Mouse (Mus musculus) adipocyte (in vitro differentiated cells): Measurements from ENCODE around the gene Bco1.

Source experiments
- DNase-seq: peaks from one replicate; pipeline ENCODE4 v3.0.0-alpha.2; 2016; ENCODE audit warnings: low spot score

The Bco1 gene

DNA sequence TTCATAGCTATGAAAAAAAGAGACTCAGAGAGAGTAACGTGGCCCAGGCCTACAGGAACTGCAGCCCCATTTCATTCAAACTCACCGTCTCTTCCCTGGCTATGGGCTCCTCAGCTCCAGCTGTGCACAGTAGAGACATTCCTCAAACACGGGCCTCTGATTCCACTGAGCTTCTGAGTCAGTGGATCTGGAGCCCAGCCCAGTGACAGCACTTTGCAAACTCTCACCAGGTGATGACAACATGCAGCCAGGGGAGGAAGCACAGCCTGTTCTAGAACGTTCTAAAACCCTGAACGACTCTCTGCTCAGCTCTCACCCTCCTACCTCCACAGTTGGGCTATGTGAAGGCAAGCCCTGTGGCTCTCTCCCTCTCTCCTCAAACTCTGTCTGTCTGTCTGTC, 1.6 kb upstream of the Bco1 start:
- DNase-seq: peak; percentile 66

DNA sequence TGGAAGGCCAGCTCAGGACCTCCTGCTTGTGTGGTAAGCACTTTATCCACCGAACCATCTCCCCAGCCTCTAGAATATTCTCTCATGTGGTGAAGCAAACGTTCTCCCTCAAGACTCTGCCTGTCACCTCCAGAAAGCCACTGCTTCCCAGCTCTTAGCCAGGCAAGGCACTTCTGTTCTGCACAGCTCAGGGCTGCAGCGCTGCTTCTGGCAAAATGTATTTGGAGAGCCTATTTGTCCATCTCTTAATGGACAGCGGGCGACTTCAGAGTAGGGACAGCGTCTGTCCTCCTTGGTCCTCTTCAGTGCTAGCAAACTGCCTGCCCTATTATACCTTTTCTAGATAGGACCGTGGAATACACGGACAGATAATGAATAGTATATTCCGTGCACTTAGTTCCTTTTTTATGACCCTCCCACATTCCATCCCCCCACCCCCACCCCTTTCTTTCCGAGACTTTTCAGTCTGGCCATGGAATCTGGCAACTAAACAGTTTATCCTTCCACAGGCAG, 1.5 kb downstream of the Bco1 start:
- DNase-seq: no peak

DNA sequence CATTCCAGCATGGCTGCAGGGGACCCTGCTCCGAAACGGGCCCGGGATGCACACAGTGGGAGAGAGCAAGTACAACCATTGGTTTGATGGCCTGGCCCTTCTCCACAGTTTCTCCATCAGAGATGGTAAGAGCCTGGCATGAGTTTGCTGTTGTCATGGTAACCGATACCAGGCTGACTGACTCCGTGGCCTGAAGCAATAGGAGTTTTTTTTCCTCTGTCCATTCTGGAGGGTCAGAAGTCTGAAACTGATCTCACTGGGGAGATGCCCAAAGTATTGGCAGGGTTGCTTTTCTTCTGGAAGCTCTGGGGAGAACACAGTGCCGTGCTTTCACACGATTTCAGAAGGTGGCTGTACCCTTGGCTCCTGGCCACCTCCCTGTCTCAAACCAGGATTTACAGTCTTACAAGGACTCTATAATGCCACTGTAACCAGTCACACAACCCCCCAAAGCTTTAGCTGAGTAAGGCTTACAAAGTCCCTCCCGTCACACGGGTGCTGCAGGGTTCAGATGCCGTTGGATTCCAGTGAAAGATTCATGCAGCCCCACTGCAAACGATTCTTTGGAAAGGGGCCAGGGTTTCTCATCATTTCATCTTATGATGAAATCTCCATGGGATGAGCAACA, 2.0 kb downstream of the Bco1 start:
- DNase-seq: peak; percentile 87

DNA sequence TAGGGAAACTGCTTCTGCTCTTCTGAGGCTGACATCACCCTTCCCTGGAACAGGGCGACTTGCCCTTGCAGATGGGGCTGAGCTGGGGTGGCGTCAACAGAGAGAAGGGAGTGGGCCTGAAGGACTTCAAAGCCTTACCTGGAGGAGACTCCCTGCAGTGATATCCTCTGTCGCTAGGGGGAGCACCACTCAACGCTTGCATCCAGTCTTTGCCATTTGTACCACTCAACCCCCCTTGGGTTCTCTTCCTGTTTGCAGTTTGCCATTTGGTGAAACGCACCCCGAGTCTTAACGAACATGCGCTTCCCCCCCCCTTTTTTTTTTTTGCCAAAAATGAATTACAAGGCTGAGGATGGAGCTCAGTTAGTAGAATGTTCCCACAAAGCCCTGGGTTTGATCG, 11.9 kb downstream of the Bco1 start:
- peak; percentile 73 for DNase-seq

DNA sequence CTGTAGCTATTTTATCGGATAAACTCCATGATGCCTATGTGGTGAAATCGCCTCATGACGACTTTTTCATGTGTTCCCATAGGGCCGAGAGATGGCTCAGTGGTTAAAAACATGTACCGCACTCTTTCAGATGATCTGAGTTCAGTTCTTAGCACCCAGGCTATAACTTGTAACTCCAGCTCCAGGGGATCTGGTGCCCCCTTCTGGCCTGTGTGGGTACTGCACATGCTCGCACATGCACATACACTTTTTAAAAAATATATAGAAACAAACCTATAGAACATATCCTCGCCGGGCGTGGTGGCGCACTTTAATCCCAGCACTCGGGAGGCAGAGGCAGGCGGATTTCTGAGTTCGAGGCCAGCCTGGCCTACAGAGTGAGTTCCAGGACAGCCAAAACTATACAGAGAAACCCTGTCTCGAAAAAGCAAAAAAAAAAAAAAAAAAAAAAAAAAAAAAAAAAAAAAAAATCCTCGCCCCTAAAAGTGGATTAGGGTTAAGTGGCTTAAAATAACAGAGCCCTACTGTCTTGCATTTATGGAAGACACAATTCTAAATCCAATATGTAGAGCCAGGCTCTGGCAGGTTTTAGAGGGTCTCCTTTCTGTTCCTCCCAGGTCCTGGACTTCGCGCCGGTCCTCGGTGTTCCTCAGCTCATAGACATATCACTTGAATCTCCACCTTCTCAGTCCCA, 13.5 kb downstream of the Bco1 start:
- DNase-seq: no peak

DNA sequence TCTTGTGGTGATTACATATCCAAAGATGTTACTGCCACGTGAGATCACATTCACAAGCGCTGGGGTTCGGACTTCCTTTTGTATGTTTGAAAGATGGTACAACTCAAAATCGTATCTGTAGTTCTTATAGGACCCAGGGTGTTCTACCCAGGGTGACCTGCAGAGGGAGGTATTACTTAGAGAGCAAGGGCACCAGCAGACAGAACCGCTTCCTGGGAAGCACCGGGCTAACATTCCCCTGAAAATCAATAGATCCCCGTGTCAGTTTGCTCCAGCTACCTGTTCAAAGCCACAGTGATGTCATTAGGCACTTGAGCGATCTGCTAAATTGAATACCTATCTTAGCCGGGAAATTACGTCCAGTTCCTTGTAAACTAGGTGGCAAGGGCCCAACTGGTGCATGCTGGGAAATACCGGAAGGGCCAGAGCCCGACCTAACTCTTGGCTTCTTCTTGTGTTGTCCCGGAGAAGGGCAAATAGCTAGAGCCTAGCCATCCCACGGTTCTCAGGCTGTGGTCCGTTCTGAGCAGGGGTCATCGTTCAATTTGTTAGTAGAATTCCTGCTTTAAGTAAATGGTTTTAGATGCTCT, 14.2 kb downstream of the Bco1 start:
- DNase-seq: peak; percentile 62

DNA sequence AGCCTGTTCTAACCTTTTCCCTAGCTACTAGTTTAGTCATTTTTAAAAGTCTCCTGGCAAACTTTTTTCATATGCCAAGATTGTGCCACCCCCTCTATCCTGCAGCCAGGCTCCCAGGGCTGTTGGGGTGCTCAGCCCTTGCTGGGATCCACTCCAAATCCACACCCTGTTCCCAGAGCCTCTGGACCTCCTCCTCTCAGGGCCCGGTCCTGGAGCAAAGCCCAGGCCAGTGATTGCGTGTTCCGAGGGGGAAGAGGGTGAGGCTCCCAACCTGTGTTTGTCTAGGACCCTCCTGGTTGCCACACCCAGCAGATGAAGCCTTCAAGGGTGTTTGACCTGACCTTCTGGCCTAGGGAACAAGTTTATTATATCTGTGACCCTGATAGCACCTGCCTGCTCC, 16.0 kb downstream of the Bco1 start:
- peak; percentile 54 for DNase-seq

DNA sequence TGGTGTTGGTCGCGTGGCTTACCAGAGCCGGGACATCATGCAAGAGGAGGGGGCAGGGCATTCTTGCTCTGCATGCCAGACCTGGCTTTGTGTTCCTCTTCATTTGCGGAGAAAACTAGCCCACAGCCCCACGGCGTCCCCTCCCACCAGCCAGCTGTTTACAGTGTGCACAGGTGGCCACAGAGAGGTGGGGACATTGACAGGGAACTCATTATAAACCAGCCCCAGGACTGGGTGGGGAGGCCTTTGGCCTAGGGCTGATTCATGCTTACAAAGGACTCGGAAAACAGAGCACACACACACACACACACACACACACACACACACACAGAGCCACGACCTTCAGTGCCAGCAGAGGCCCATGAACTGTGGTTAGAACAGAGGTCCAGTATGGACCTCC, 16.6 kb downstream of the Bco1 start:
- DNase-seq: peak; percentile 25

DNA sequence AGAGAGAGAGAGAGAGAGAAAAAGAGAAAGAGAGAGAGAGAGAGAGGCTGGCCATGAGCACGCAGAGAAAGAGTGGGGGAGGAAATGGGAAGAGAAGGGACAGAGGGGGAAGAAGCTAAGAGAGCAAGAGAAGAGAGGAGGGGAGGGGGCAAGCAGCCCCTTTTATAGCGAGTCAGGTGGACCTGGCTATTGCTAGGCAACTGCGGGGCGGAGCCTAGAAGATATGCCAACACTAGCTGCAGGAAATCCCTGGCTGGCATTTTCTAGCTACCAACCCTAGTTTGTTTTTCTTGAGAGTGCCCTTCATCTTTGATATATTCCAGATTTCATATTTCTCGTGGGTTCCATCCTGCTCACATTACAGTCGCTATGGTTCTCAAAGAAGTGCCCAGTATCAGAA, 19.4 kb downstream of the Bco1 start:
- DNase-seq: no peak

DNA sequence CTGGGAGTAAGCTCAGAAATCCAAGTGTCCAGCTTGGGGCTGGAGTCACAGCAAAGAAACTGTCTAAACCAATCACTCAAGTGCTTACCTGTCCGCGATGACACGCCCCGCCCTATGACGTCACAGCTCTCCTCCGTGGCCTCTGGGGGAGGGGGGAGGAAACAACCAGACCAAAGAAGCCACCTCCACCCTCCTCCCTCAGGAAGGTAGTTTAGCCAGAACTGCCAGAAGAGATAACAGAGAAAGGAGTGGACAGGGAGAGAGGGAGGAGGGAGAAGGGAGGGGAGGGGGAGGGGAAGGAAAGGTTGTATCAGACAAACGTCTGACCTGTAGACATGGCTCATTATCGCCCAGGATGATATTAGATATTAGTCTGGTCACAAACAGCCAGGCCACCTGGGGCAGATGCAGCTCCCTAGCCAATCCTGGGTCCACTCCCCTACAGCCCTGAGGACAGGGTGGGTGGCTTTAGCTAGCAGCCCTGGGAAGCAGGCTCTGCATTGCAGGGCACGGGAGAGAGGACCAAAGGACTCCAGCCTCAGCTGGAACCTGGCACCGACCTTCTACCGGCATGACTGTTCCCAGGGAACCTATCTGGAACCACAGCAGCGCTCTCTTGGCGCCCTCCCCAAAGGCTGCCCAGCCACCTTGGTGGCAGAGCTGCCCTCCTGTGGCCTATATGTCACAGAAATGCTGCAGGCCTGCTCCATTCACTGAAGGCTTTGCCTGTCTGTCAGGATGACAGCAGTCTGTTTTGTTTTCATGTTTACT, 20.2 kb downstream of the Bco1 start:
- DNase-seq: peak; percentile 36

DNA sequence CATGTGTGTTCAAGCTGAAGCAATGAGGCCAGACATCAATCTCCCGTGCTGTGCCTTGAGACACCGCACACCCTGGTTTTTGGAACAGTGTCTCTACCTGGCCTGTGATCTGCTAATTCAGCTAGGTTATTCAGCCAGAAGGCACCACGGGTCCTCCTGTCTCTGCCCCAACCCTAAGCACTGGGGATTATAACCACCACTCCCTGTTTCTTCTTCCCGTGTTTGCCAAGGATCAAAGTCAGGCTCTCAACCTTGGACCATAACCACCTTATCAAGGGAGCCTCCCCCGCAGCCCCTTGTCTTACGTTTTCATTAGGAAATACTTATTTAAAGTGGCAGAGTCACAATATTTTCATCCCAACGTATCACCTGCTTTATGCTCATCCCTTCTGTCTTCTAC, 20.9 kb downstream of the Bco1 start:
- no peak for DNase-seq

DNA sequence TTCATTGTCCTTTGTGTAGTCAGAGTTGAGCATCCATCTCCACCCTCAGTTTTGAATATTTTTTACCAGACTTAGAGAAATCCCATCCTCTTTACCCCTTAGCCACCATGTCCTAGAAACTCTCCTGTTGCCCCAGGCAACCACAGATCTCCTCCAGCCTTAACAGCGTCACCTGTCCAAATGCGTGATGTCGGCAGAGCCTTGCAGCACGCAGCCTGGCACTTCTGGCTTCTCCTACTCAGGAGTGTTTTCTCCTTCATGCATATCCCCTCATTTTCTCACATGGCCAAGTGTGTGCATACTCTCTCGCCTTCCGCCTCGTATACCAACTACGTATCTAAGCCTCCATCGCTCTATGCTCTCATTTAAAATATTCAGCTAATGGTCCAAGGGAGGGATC, 22.8 kb downstream of the Bco1 start:
- no peak for DNase-seq

DNA sequence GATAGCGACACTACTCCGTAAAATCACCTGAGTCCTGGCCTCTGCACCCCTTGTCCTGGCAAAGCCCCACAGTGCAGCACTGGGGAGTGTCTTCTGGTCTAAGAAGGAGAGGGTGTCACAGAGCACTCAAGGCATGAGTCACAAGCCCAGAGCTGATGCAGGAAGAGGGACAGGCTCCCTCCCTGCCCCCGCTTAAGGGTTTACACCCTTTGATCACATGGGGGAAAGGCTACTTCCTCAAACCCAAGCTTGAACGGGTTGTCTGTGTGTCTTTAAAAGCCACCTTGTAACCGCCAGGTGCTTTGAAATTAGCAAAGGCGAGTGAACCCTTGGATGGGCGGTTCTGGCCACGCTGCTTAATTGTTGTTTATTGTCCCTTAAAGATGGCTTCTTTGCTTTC, 25.6 kb downstream of the Bco1 start:
- DNase-seq: no peak

DNA sequence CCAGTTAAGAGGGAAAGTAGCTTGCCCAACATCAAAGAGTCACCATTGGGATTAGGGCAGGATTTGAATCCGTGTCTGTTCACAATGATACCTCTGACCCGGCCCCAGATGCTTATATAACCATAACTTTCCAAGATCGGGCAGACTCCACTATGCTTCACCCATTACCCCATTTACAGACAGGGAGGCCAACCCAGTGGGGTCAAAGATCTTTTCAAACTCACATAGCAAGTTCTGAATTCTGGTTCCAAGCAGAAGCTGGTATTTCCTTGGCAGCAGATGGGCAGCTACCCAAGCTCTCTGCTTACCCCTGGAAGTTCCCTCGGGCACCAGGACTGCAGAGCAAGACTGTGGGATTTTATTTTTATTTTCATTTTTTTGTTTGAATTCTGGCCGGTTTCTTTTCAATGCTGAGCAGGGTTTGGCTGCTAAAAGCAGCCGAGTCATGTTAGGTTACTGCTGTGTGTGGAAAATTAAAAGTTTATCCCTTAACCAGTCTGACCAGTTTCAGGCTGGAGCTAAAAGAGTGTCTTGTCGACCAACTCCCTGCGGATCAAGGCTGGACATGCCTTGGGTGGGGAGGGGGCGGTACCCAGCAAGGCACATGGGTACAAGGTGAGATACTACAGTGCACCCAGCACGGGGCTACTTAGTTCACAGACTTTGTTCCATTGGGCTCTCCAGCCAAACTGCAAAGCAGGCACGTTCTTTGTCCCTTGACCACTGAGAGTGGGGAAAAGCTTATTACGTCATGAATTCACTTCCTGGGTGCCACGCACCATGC, 28.4 kb downstream of the Bco1 start:
- peak; percentile 90 for DNase-seq

DNA sequence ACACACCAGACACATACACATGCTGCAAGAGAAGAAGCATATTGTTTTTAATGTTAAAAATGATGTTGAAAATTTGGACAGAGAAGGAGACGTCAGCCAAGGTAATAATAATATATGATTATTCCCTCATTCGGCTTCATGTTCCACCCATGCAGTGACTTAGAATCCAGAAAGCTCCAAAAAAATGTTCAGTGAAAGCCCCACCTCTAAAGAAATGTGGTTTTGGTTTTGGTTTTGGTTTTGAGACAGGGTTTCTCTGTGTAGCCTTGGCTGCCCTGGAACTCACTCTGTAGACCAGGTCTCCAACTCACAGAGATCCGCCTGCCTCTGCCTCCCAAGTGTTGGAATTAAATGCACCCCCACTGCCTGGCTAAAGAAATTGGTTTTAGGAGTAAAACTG, 30.2 kb downstream of the Bco1 start:
- no peak for DNase-seq

DNA sequence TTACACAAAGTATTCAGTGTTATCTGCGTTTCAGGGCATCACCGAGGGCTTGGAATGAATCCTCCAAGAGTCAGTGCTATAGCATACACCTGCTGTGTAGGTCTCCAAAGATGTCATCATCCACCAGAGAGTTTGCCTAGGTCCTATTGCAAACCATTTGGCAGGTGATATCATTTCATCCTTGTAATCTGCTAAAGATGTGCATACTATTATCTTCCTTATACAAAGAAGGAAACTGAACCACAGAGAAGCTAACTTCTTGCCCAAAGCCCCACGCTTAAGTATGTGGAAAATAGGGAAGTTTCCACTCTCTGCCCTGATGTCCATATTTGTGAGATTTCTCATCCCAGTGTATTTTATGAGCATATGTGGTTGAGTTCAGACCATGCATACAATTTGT, 30.8 kb downstream of the Bco1 start:
- no peak for DNase-seq

DNA sequence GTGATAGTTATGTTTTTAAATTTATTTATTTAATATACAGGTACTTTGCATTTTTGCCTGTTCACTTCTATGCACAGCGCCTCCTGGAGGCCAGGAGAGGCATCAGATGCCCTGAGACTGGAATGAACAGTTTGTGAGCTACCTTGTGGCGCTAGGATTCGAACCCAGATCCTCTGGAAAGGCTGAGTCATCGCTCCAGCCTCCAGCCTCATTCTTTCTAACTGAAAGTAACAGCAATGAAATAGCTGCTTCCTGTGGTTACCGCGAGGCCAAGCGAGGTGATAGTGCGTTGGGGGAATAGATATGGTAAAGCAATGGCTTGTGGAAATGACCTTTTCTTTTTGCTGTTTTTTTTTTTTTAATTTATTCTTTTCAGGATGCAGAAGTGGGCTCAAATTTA, 31.4 kb downstream of the Bco1 start:
- no peak for DNase-seq

DNA sequence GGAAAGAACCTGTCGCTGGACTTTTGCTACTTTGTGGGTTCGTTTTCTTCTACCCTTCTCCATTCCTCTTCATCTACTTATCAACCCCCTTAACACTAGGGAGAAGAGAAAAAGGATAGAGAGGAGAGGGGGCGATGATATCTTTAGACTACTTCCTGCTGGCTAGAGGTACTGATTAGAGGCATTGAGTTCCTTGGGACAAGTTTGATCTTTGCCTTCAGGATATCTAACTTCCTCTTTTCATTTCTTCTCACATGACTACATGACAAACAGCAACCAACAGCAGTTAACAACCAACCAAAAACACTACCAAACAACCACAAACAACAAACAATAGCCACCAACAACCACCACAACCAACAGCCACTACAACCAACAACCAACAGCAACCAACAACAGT, 38.0 kb downstream of the Bco1 start:
- DNase-seq: no peak

DNA sequence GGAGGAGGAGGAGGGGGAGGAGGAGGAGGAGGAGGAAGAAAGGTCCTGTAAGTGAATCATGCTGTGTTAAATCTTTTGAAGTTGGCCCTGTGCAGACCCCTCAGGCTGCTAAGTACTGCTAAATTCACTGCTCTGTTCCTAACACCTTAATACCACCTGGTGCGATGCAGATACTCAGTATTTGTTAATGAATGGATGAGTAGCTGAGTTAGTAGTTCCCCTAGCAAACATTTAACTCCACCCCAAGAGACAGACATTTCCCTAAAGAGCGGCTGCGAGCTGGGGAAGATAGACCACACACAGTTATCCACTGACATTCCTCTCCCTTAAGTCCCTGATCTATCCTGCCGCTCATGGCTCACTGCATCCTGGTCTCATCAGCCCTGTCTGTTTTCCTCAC, 40.7 kb downstream of the Bco1 start:
- no peak for DNase-seq

DNA sequence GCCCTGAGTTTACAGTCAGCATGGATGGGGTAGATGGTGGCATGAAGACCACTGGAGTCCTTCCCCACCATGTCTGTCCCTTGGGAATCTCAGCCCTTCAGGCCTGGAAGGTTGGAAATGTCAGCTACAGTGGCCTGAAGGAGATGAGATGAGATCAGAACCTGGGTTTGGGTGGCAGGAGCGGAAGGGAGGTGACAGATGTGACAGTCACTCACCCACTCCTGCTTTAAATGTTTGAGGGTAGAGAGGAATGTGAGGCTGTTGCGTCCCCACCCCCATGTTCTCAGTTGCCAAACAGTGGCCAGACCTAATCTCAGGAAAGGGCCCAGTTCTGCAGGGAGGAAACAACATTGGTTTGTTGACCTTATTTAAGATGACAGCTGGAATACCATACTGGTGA, 41.1 kb downstream of the Bco1 start:
- DNase-seq: no peak

DNA sequence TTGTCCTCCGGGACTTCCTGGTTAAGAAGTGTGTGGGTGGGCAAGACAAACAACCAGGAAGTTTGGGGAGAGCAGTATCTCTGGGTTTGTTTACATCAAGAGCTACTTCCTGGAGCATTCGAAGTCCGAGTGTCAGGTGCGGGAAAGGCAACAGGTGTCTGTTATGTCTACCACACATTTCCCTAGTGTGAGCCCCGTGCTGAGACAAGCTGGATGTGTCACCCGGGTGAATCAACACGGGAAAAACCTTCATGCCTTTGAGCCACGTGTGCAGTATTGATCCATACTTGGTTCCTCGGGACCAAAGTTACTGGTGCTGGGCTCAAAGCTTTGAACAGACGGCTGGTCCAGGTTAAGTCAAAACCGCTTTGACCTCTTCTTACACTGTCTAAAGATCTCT, 41.7 kb downstream of the Bco1 start:
- DNase-seq: no peak

DNA sequence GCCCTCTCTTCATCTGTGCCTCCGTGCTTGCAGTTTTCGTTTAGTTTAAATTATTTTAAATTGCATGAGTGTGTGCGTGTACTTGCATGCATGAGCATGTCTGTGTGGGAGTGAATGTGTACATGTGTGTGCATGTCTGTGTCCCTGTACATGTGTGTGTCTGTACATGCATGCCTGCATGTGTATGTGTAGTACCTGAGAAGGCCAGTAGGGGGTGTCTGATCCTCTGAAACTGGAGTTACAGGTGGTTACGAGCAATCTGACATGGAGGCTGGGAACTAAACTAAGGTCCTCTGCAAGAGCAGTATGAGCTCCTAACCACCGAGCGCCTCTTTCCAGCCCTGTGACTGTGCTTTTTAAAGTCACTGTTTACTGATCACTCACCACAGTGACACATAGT, 52.9 kb downstream of the Bco1 start:
- no peak for DNase-seq
